Comparison of ENCODE assay signal across 8 mouse cellular contexts in the genomic region with DNA sequence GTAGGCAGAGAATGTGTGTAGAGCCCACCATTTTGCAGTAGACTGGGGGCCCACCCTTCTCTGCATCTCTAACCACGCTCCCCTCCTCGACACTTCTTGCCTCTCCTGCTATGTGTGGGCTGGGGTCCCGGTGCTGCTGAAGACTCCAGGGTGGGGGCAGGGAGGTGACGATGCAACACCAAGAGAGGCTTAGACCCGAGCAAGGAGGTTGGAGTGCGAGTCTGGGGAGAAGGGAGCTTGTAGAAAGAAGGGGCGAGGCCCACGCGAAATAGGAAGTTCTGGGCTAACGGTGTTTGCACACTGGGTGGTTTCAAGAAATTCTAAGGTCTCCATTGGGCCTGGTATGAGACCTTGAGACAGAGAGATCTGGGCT. TPM values are rescaled to one million over a fixed set of nuclear protein-coding genes. Genes with fewer than 3 reads are reported as not detected.
DNase-seq lines count a peak whose midpoint lies in the region; ATAC-seq and TF ChIP-seq lines count a peak whose summit lies in the region.

No protein-coding gene starts in this region.

- peak overlapping the region; percentile 86 for H3K9ac ChIP-seq in heart, adult 2 months (ENCODE audit: low read depth, low read length)
- H3K9ac ChIP-seq in embryonic facial prominence, embryonic 13.5 days: peak overlapping the region; percentile 91
- H3K9ac ChIP-seq in intestine, embryonic 15.5 days: peak overlapping the region; percentile 94

- peak; percentile 12 for ATAC-seq in CD4-positive, CD25-positive, alpha-beta regulatory T cell, adult 4 months
- ATAC-seq in embryonic facial prominence, embryonic 13.5 days (ENCODE audit: insufficient number of reproducible peaks, insufficient read depth, low FRiP score, low TSS enrichment, low read depth): no peak
- ATAC-seq in intestine, embryonic 15.5 days: peak; percentile 8; the same call in 1 of the 2 replicates

- H3K4me3 ChIP-seq in heart, adult 2 months: peak overlapping the region; percentile 58
- peak overlapping the region; percentile 76 for H3K4me3 ChIP-seq in embryonic facial prominence, embryonic 13.5 days
- peak overlapping the region; percentile 91 for H3K4me3 ChIP-seq in intestine, embryonic 15.5 days (replicated peaks)
- peak overlapping the region; percentile 81 for H3K4me3 ChIP-seq in midbrain, embryonic 10.5 days

- no peaks in the 10 kb centered on the region; the same call in 1 of the 2 replicates for H3K36me3 ChIP-seq in heart, adult 2 months (ENCODE audit: control insufficient read depth, insufficient read depth, low read length)
- H3K36me3 ChIP-seq in embryonic facial prominence, embryonic 13.5 days: peaks cover 11% of the 10 kb centered on the region; the same call in 1 of the 2 replicates
- H3K36me3 ChIP-seq in intestine, embryonic 15.5 days: no peaks in the 10 kb centered on the region
- H3K36me3 ChIP-seq in midbrain, embryonic 10.5 days: peaks cover 30% of the 10 kb centered on the region

- H3K27me3 ChIP-seq in heart, adult 2 months (ENCODE audit: control insufficient read depth, insufficient read depth, low read length): no peaks in the 10 kb centered on the region
- no peaks in the 10 kb centered on the region for H3K27me3 ChIP-seq in embryonic facial prominence, embryonic 13.5 days
- no peaks in the 10 kb centered on the region for H3K27me3 ChIP-seq in intestine, embryonic 15.5 days (replicated peaks)
- no peaks in the 10 kb centered on the region for H3K27me3 ChIP-seq in midbrain, embryonic 10.5 days (ENCODE audit: low read depth, poor library complexity, severe bottlenecking)

- peak overlapping the region; percentile 88 for H3K27ac ChIP-seq in heart, adult 2 months
- peak overlapping the region; percentile 92 for H3K27ac ChIP-seq in embryonic facial prominence, embryonic 13.5 days
- H3K27ac ChIP-seq in intestine, embryonic 15.5 days: peak overlapping the region; percentile 97
- peak overlapping the region; percentile 97 for H3K27ac ChIP-seq in midbrain, embryonic 10.5 days (replicated peaks)

- TF ChIP-seq POLR2A in heart, adult 2 months (IDR thresholded peaks at IDR 0.05; ENCODE audit: insufficient read depth, low read depth, low read length): no peak

- peak overlapping the region; percentile 88 for H3K4me2 ChIP-seq in embryonic facial prominence, embryonic 13.5 days
- H3K4me2 ChIP-seq in intestine, embryonic 15.5 days (replicated peaks): peak overlapping the region; percentile 84

- peaks cover 9% of the 10 kb centered on the region for H3K4me1 ChIP-seq in heart, adult 2 months (ENCODE audit: control insufficient read depth, insufficient read depth, low read length)
- peaks cover 33% of the 10 kb centered on the region for H3K4me1 ChIP-seq in embryonic facial prominence, embryonic 13.5 days
- peaks cover 31% of the 10 kb centered on the region for H3K4me1 ChIP-seq in intestine, embryonic 15.5 days (replicated peaks)
- H3K4me1 ChIP-seq in midbrain, embryonic 10.5 days: peaks cover 41% of the 10 kb centered on the region

- H3K9me3 ChIP-seq in embryonic facial prominence, embryonic 13.5 days: no peaks in the 10 kb centered on the region
- no peaks in the 10 kb centered on the region for H3K9me3 ChIP-seq in intestine, embryonic 15.5 days
- no peaks in the 10 kb centered on the region for H3K9me3 ChIP-seq in midbrain, embryonic 10.5 days (replicated peaks)

- 4% methylated on average over 10 of the region's 10 CpGs for WGBS in heart, adult 2 months
- WGBS in embryonic facial prominence, embryonic 13.5 days: under 1% methylated on average over 10 of the region's 10 CpGs
- WGBS in intestine, embryonic 15.5 days: under 1% methylated on average over 10 of the region's 10 CpGs
- 1% methylated on average over 10 of the region's 10 CpGs for WGBS in midbrain, embryonic 10.5 days

- no peak for TF ChIP-seq CTCF in heart, adult 2 months (IDR thresholded peaks at IDR 0.05)

- H3K79me2 ChIP-seq in heart, adult 2 months (replicated peaks; ENCODE audit: control insufficient read depth, insufficient read depth, low read length): no peaks in the 10 kb centered on the region

- DNase-seq in heart, adult 2 months: peak in 1 of 2 experiments; percentile 30
- DNase-seq in heart, adult 8-10 months (ENCODE audit: low spot score): no peak
- DNase-seq in midbrain, embryonic 10.5 days (ENCODE audit: low spot score): peak; percentile 45
- DNase-seq in thymus, postnatal 10 days (ENCODE audit: low spot score in 2 of 2): peak; percentile 19 to 20
- no peak for DNase-seq in urinary bladder, postnatal 25 days (ENCODE audit: low spot score)

- intact Hi-C loops in heart, adult 2 months (cut with DNase I): loop anchor here (2.0 to 5.0 kb wide), 3 partner anchors 23 to 103 kb away; partner anchors contain the start of gene Dcp1a

- TF ChIP-seq EP300 in heart, adult 2 months (IDR thresholded peaks at IDR 0.05; ENCODE audit: insufficient read depth, low read depth, low read length): no peak

RNA-seq across cellular contexts. Expression of gene Tkt, which starts 1.6 kb away (rescaled TPM):
- 10 to 100 TPM; 30.7 to 32.8 TPM for total RNA-seq in heart, adult 2 months (2021)
- polyA plus RNA-seq in heart, adult 2 months (2012; rRNA removed): 75.5 and 119 TPM in 2 replicates
- 10 to 100 TPM; 21.4 to 28.7 (median 28.1) TPM for total RNA-seq in heart, adult 8-10 months (2022)
- 100 to 1,000 TPM; 231 to 349 TPM for polyA plus RNA-seq in CD4-positive, CD25-positive, alpha-beta regulatory T cell, adult 4 months (2017; shearing (Covaris generic))
- 220 and 242 TPM in 2 replicates for polyA plus RNA-seq in embryonic facial prominence, embryonic 13.5 days (2015; fragmentation: Nextera tagmentation; extraction: Ambion mirVana)
- polyA plus RNA-seq in intestine, embryonic 15.5 days (2015; fragmentation: Nextera tagmentation; extraction: Ambion mirVana): 358 and 367 TPM in 2 replicates
- polyA plus RNA-seq in midbrain, embryonic 10.5 days (2016; fragmentation: Nextera tagmentation; extraction: Ambion mirVana): 312 and 334 TPM in 2 replicates

RNA-seq across cellular contexts. Expression of gene Cacna1d, which starts 58.5 kb away (rescaled TPM):
- 1 to 10 TPM; 1.3 to 2.1 TPM for total RNA-seq in heart, adult 2 months (2021)
- polyA plus RNA-seq in heart, adult 2 months (2012; rRNA removed): 3.0 and 4.6 TPM in 2 replicates
- total RNA-seq in heart, adult 8-10 months (2022): 1 to 10 TPM; 1.9 to 2.8 (median 2.4) TPM
- 1 to 10 TPM; 2.2 to 2.7 TPM for polyA plus RNA-seq in CD4-positive, CD25-positive, alpha-beta regulatory T cell, adult 4 months (2017; shearing (Covaris generic))
- polyA plus RNA-seq in embryonic facial prominence, embryonic 13.5 days (2015; fragmentation: Nextera tagmentation; extraction: Ambion mirVana): 6.2 and 6.6 TPM in 2 replicates
- polyA plus RNA-seq in intestine, embryonic 15.5 days (2015; fragmentation: Nextera tagmentation; extraction: Ambion mirVana): 3.5 and 4.0 TPM in 2 replicates
- 0.90 and 1.3 TPM in 2 replicates for polyA plus RNA-seq in midbrain, embryonic 10.5 days (2016; fragmentation: Nextera tagmentation; extraction: Ambion mirVana)

Comparison
In these comparisons a context has a peak if more than half of its experiments do, and no peak if none do; other contexts are left out.
1. DNase-seq: peak in midbrain, embryonic 10.5 days (single experiment) and thymus, postnatal 10 days (2 of 2); none in heart, adult 8-10 months (single experiment) and urinary bladder, postnatal 25 days (single experiment).
2. Peak in every context shown above with its lines, with median percentiles within 50 percentile points of each other: H3K27ac ChIP-seq, H3K4me3 ChIP-seq and H3K9ac ChIP-seq.